In the genomic region with DNA sequence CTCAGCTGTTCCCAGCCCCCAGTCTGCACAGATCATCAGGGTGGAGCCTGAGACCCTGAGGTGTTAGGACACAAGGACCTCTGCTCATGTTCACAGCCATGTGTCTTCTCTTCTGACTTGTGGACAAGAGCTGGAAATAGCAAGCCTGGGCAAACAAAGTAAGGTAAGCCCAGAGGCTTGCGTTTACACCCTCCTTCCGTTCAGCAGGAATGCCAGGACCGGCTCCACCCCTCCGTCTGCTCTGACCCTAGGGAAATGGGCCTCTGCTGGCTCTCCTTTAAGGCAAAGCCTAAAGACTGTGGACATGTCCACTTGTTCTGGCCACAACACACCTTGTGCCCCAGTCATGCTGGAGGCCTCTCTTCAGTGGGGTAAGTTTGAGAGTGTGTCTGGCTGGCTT, we compare ENCODE assay signal across 21 mouse cellular contexts. TPM values are rescaled to one million over a fixed set of nuclear protein-coding genes. Genes with fewer than 3 reads are reported as not detected.
DNase-seq lines count a peak whose midpoint lies in the region; ATAC-seq and TF ChIP-seq lines count a peak whose summit lies in the region.
"Had no signal": no experiment of that assay in that cellular context is flagged by ENCODE, and none has a peak within 500 bp of the region (broad histone marks: within the 10 kb centered on the region; RNA-seq: fewer than 3 reads in every experiment).

No protein-coding gene starts in this region.

- no peak overlapping the region; the same call in 1 of the 2 replicates for H3K9ac ChIP-seq in lung, embryonic 14.5 days
- no peak overlapping the region for H3K9ac ChIP-seq in CH12.LX (ENCODE audit: insufficient read depth, low read depth)
- H3K9ac ChIP-seq in intestine, postnatal 0 days (ENCODE audit: low read depth, low read length) = no peak overlapping the region
- no peak overlapping the region for H3K9ac ChIP-seq in hindbrain, embryonic 11.5 days (ENCODE audit: low read depth, low read length)
- H3K9ac ChIP-seq: embryonic facial prominence, embryonic 12.5 days; neural tube, embryonic 13.5 days had no signal

- no peak overlapping the region for H3K4me2 ChIP-seq in lung, embryonic 14.5 days
- H3K4me2 ChIP-seq in CH12.LX (ENCODE audit: insufficient read depth, low read depth, poor library complexity, severe bottlenecking) = peak overlapping the region; percentile 8; the same call in 1 of the 2 replicates
- peak overlapping the region; percentile 30 for H3K4me2 ChIP-seq in intestine, postnatal 0 days (replicated peaks; ENCODE audit: low read depth)
- H3K4me2 ChIP-seq in hindbrain, embryonic 11.5 days (replicated peaks; ENCODE audit: low read depth, low read length) = no peak overlapping the region
- H3K4me2 ChIP-seq: embryonic facial prominence, embryonic 12.5 days; midbrain, embryonic 11.5 days; neural tube, embryonic 13.5 days had no signal

- no peak for TF ChIP-seq POLR2A in CH12.LX (IDR thresholded peaks at IDR 0.05; ENCODE audit: low read depth, low read length)
- TF ChIP-seq POLR2A in small intestine, adult 2 months (IDR thresholded peaks at IDR 0.05; ENCODE audit: low read depth, low read length) = no peak

- no peaks in the 10 kb centered on the region for H3K9me3 ChIP-seq in lung, embryonic 14.5 days (ENCODE audit: low read depth, low read length)
- H3K9me3 ChIP-seq in CH12.LX (replicated peaks; ENCODE audit: low read length) = peaks cover 3% of the 10 kb centered on the region
- H3K9me3 ChIP-seq in intestine, postnatal 0 days (ENCODE audit: control insufficient read depth) = no peaks in the 10 kb centered on the region
- H3K9me3 ChIP-seq in hindbrain, embryonic 11.5 days (ENCODE audit: control insufficient read depth, low read length) = no peaks in the 10 kb centered on the region
- H3K9me3 ChIP-seq: embryonic facial prominence, embryonic 12.5 days; neural tube, embryonic 13.5 days had no signal

- in situ Hi-C loops in CH12.LX (cut with MboI; ENCODE audit: low pct_ligation_motif_present, low pct_unique_long_range_greater_than_20kb, low sequenced_read_pairs) = no loop called here

- 0 out of 2 replicates have a peak, but pooled peaks have one; percentile 31 for ATAC-seq in lung, embryonic 14.5 days (ENCODE audit: insufficient read depth)
- peak; percentile 48 for ATAC-seq in intestine, postnatal 0 days
- ATAC-seq in hindbrain, embryonic 11.5 days (ENCODE audit: low FRiP score) = no peak
- ATAC-seq: forebrain, embryonic 16.5 days had no signal

- H3K4me1 ChIP-seq in lung, embryonic 14.5 days (ENCODE audit: insufficient read depth) = peaks cover 6% of the 10 kb centered on the region; the same call in 1 of the 2 replicates
- H3K4me1 ChIP-seq in CH12.LX (ENCODE audit: control insufficient read depth in 1 of 2, insufficient read depth in 2 of 2) = peaks cover 15 to 17% of the 10 kb centered on the region in 2 experiments
- H3K4me1 ChIP-seq in intestine, postnatal 0 days (replicated peaks; ENCODE audit: control insufficient read depth, insufficient read depth, low read length) = no peaks in the 10 kb centered on the region
- 0 out of 2 replicates have a peak, but pooled peaks cover 2% of the 10 kb centered on the region for H3K4me1 ChIP-seq in small intestine, adult 2 months (ENCODE audit: control insufficient read depth, insufficient read depth, insufficient read length, low read length)
- H3K4me1 ChIP-seq in hindbrain, embryonic 11.5 days (replicated peaks; ENCODE audit: control insufficient read depth, insufficient read depth, low read length) = no peaks in the 10 kb centered on the region

- TF ChIP-seq CTCF in lung, embryonic 14.5 days (IDR thresholded peaks at IDR 0.05; ENCODE audit: low read depth) = no peak
- no peak for TF ChIP-seq CTCF in CH12.LX (conservative IDR thresholded peaks at IDR 0.05 in 1 of 2, IDR thresholded peaks at IDR 0.05 in 1 of 2; ENCODE audit: low read depth in 2 of 2, low read length in 2 of 2)
- TF ChIP-seq CTCF in intestine, postnatal 0 days (IDR thresholded peaks at IDR 0.05; ENCODE audit: low read depth) = no peak
- no peak for TF ChIP-seq CTCF in small intestine, adult 2 months (IDR thresholded peaks at IDR 0.05; ENCODE audit: extremely low read depth, insufficient read length, insufficient replicate concordance, low read depth, low read length)
- no peak for TF ChIP-seq CTCF in gastrocnemius, adult 2 months (IDR thresholded peaks at IDR 0.05)

- DNase-seq in lung, embryonic 14.5 days = peak; percentile 24
- no peak for DNase-seq in lung, postnatal 36 days
- DNase-seq in CH12.LX (ENCODE audit: extremely low read depth) = no peak
- no peak for DNase-seq in gastrocnemius, adult 2 months
- DNase-seq in hindbrain, embryonic 11.5 days (ENCODE audit: low spot score) = no peak
- DNase-seq in right cerebral cortex, adult 2 months (ENCODE audit: low spot score in 2 of 2) = no peak
- DNase-seq: adrenal gland, postnatal 14 days; cerebellum, adult 8-10 months; right cerebral cortex, postnatal 25 days had no signal

- H3K27ac ChIP-seq in lung, embryonic 14.5 days (ENCODE audit: low read depth) = peak overlapping the region; percentile 42; the same call in 1 of the 2 replicates
- peak overlapping the region; percentile 82 for H3K27ac ChIP-seq in CH12.LX (ENCODE audit: insufficient read depth, low read depth)
- H3K27ac ChIP-seq in intestine, postnatal 0 days (ENCODE audit: low read depth, low read length) = peak overlapping the region; percentile 66
- H3K27ac ChIP-seq in small intestine, adult 2 months (ENCODE audit: insufficient read depth, low read depth, low read length) = peak overlapping the region; percentile 26
- no peak overlapping the region for H3K27ac ChIP-seq in gastrocnemius, adult 2 months
- H3K27ac ChIP-seq in hindbrain, embryonic 11.5 days (ENCODE audit: low read depth, low read length) = no peak overlapping the region
- H3K27ac ChIP-seq: embryonic facial prominence, embryonic 12.5 days; hindbrain, embryonic 10.5 days; neural tube, embryonic 13.5 days had no signal

- no peak overlapping the region for H3K4me3 ChIP-seq in lung, embryonic 14.5 days (ENCODE audit: low read depth, low read length)
- peak overlapping the region in 1 of 3 experiments; percentile 2 for H3K4me3 ChIP-seq in CH12.LX (replicated peaks in 1 of 3; ENCODE audit: low read depth in 2 of 3, low read length in 2 of 3, poor library complexity in 1 of 3)
- H3K4me3 ChIP-seq in intestine, postnatal 0 days (ENCODE audit: low read depth, low read length) = no peak overlapping the region
- no peak overlapping the region for H3K4me3 ChIP-seq in small intestine, adult 2 months (ENCODE audit: low read depth, low read length)
- H3K4me3 ChIP-seq in gastrocnemius, adult 2 months = no peak overlapping the region
- no peak overlapping the region for H3K4me3 ChIP-seq in hindbrain, embryonic 11.5 days (ENCODE audit: low read depth, low read length)
- H3K4me3 ChIP-seq: embryonic facial prominence, embryonic 12.5 days; hindbrain, embryonic 10.5 days; neural tube, embryonic 13.5 days had no signal

- TF ChIP-seq EP300 in CH12.LX (IDR thresholded peaks at IDR 0.05; ENCODE audit: low read length) = no peak

- no peaks in the 10 kb centered on the region for H3K36me3 ChIP-seq in lung, embryonic 14.5 days (ENCODE audit: insufficient read depth)
- no peaks in the 10 kb centered on the region for H3K36me3 ChIP-seq in CH12.LX (replicated peaks in 1 of 2; ENCODE audit: control insufficient read depth in 1 of 2, insufficient read depth in 1 of 2, low read length in 1 of 2)
- H3K36me3 ChIP-seq in intestine, postnatal 0 days (ENCODE audit: control insufficient read depth, insufficient read depth) = no peaks in the 10 kb centered on the region
- no peaks in the 10 kb centered on the region for H3K36me3 ChIP-seq in small intestine, adult 2 months (ENCODE audit: control insufficient read depth, insufficient read depth, low read length)
- no peaks in the 10 kb centered on the region for H3K36me3 ChIP-seq in hindbrain, embryonic 11.5 days (ENCODE audit: control insufficient read depth, insufficient read depth, low read length)
- H3K36me3 ChIP-seq: embryonic facial prominence, embryonic 12.5 days; hindbrain, embryonic 10.5 days; neural tube, embryonic 13.5 days had no signal

- no peak for TF ChIP-seq RAD21 in CH12.LX (IDR thresholded peaks at IDR 0.05; ENCODE audit: low read depth, low read length)

- H3K79me2 ChIP-seq in CH12.LX (replicated peaks; ENCODE audit: control insufficient read depth, extremely low read depth, insufficient read depth, poor library complexity, severe bottlenecking) = no peaks in the 10 kb centered on the region

- dilution Hi-C loops in CH12.LX (cut with MboI; ENCODE audit: extremely low pct_ligation_motif_present, extremely low pct_unique_long_range_greater_than_20kb, low sequenced_read_pairs) = no loop called here

- WGBS in lung, embryonic 14.5 days = 31% methylated on average over 4 of the region's 4 CpGs
- 33% methylated on average over 4 of the region's 4 CpGs for WGBS in intestine, postnatal 0 days
- 36% methylated on average over 4 of the region's 4 CpGs for WGBS in small intestine, adult 2 months
- WGBS in hindbrain, embryonic 11.5 days = 74% methylated on average over 4 of the region's 4 CpGs

- intact Hi-C loops in gastrocnemius, adult 2 months (cut with DNase I) = no loop called here

- H3K27me3 ChIP-seq in lung, embryonic 14.5 days (ENCODE audit: insufficient read depth, low read length) = no peaks in the 10 kb centered on the region
- no peaks in the 10 kb centered on the region for H3K27me3 ChIP-seq in CH12.LX (replicated peaks)
- no peaks in the 10 kb centered on the region for H3K27me3 ChIP-seq in intestine, postnatal 0 days (replicated peaks; ENCODE audit: control insufficient read depth, insufficient read depth, low read length)
- no peaks in the 10 kb centered on the region for H3K27me3 ChIP-seq in small intestine, adult 2 months (ENCODE audit: control insufficient read depth, insufficient read depth, low read length)
- no peaks in the 10 kb centered on the region for H3K27me3 ChIP-seq in hindbrain, embryonic 11.5 days (ENCODE audit: control insufficient read depth, insufficient read depth, low read length)
- H3K27me3 ChIP-seq: embryonic facial prominence, embryonic 12.5 days; neural tube, embryonic 13.5 days had no signal

TF ChIP-seq in CH12.LX, 34 proteins besides CTCF, POLR2A, EP300 and RAD21:
- TF ChIP-seq E2F4 (IDR thresholded peaks at IDR 0.05; ENCODE audit: insufficient replicate concordance, low read depth, low read length) (no peak), TCF12 (IDR thresholded peaks at IDR 0.05; ENCODE audit: low read depth, low read length) (no peak), USF1 (IDR thresholded peaks at IDR 0.05; ENCODE audit: low read depth, low read length) (no peak), ZKSCAN1 (IDR thresholded peaks at IDR 0.05; ENCODE audit: borderline replicate concordance, low read depth, low read length) (no peak)

RNA-seq across cellular contexts. Expression of gene D6Ertd527e, which starts 15.4 kb away (rescaled TPM):
- 0.53 and 0.69 TPM in 2 replicates for polyA plus RNA-seq in lung, embryonic 14.5 days (2014; fragmentation: Nextera tagmentation; extraction: Ambion mirVana)
- total RNA-seq in CH12.LX (2012; rRNA removed) (0.08 and 0.34 TPM in 2 replicates), CH12.LX (2014; rRNA removed) (not detected in 2 replicates)
- polyA plus RNA-seq in CH12.LX (2012; ENCODE audit: insufficient read length, low read depth) = 0.10 TPM in 1 of 2 replicates, not detected in the other
- polyA plus RNA-seq in intestine, postnatal 0 days (2015; fragmentation: Nextera tagmentation; extraction: Ambion mirVana) = 0.18 and 0.25 TPM in 2 replicates
- 2.8 and 4.2 TPM in 2 replicates for polyA plus RNA-seq in small intestine, adult 2 months (2012; rRNA removed)
- total RNA-seq in gastrocnemius, adult 2 months (2021) = not detected
- polyA plus RNA-seq in hindbrain, embryonic 11.5 days (2014; fragmentation: Nextera tagmentation; extraction: Ambion mirVana) = 0.08 TPM in 1 of 2 replicates, not detected in the other
- total RNA-seq: adrenal gland, postnatal 14 days; gastrocnemius, adult 18-20 months; granulocyte monocyte progenitor cell, adult 5-6 weeks; layer of hippocampus, adult 8-10 months; left cerebral cortex, adult 18-20 months had no signal
- polyA plus RNA-seq: heart, embryonic 14.5 days had no signal

Comparison
In these comparisons a context has a peak if more than half of its experiments do, and no peak if none do; other contexts are left out.
1. H3K27ac ChIP-seq: peak in lung, embryonic 14.5 days (single experiment), CH12.LX (single experiment), intestine, postnatal 0 days (single experiment) and small intestine, adult 2 months (single experiment); none in gastrocnemius, adult 2 months (single experiment) and hindbrain, embryonic 11.5 days (single experiment).
2. H3K4me2 ChIP-seq: peak in CH12.LX (single experiment) and intestine, postnatal 0 days (single experiment); none in lung, embryonic 14.5 days (single experiment) and hindbrain, embryonic 11.5 days (single experiment).